Mouse (Mus musculus) hindbrain, embryonic 16.5 days (tissue): Measurements from ENCODE around the gene Slc13a2. TPM values are rescaled to one million over a fixed set of nuclear protein-coding genes. Genes with fewer than 3 reads are reported as not detected.

Experiments
- ATAC-seq: fragments of 200-750 bp; cut with Nextera tagmentation; 2 replicates; pipeline ENCODE4 v1.8.0; 2017; ENCODE audit warnings: moderate TSS enrichment, moderate library complexity
- H3K27ac ChIP-seq: fragments of 300-500 bp; sonication (generic); 2 replicates; pipeline ENCODE4 v1.5.1; 2014; ENCODE audit warnings: low read depth, mild to moderate bottlenecking, control low read depth, low read length, moderate library complexity
- H3K27me3 ChIP-seq: fragments of 300-500 bp; sonication (generic); replicated peaks from 2 replicates; pipeline ENCODE4 v1.6.1; 2014; ENCODE audit warnings: low read length; ENCODE audit not compliant: control insufficient read depth, insufficient read depth
- H3K36me3 ChIP-seq: fragments of 300-500 bp; sonication (generic); 2 replicates; pipeline ENCODE4 v1.6.1; 2014; ENCODE audit warnings: mild to moderate bottlenecking, low read length, moderate library complexity, mixed read lengths; ENCODE audit not compliant: control insufficient read depth, insufficient read depth
- H3K4me1 ChIP-seq: fragments of 300-500 bp; sonication (generic); 2 replicates; pipeline ENCODE4 v1.6.1; 2014; ENCODE audit warnings: low read depth, low read length; ENCODE audit not compliant: control insufficient read depth, insufficient read depth
- H3K4me2 ChIP-seq: fragments of 300-500 bp; sonication (generic); 2 replicates; pipeline ENCODE4 v1.6.1; 2014; ENCODE audit warnings: mild to moderate bottlenecking, low read length, control low read depth, moderate library complexity
- H3K4me3 ChIP-seq: fragments of 300-500 bp; sonication (generic); 2 replicates; pipeline ENCODE4 v1.5.1; 2014; ENCODE audit warnings: mild to moderate bottlenecking, low read length, control low read depth, moderate library complexity
- H3K9ac ChIP-seq: fragments of 300-500 bp; sonication (generic); 2 replicates; pipeline ENCODE4 v1.6.1; 2014; ENCODE audit warnings: low read depth, mild to moderate bottlenecking, control low read depth, low read length, moderate library complexity
- H3K9me3 ChIP-seq: fragments of 300-500 bp; sonication (generic); 2 replicates; pipeline ENCODE4 v1.6.1; 2014; ENCODE audit warnings: mild to moderate bottlenecking, low read length, moderate library complexity; ENCODE audit not compliant: control insufficient read depth
- WGBS: fragments of 180-500 bp; shearing (Covaris S2); extraction: QIAGEN DNeasy Blood & Tissue Kit; methylation state at CpG from one replicate; pipeline ENCODE4 v1.1.7; 2014; 5-methylcytosine and 5-hydroxymethylcytosine counted together
- polyA plus RNA-seq: library from polyadenylated mRNA; unstranded; fragments of >200 nt; fragmentation: Nextera tagmentation; extraction: Ambion mirVana; gene quantifications from 2 replicates; pipeline ENCODE4 v1.2.1, GENCODE M21; 2015

The Slc13a2 gene
- polyA plus RNA-seq, 1 experiment from 2014 or later, result not detected

- Histone ChIP-seq H3K4me1 (peaks cover under 1% of the 10 kb centered on the region; the same call in 1 of the 2 replicates), H3K4me3 (no peak overlapping the region), H3K9me3 (no peaks in the 10 kb centered on the region), H3K27ac (no peak overlapping the region), H3K9ac (no peak overlapping the region), H3K36me3 (no peaks in the 10 kb centered on the region), H3K27me3 (no peaks in the 10 kb centered on the region), H3K4me2 (no peak overlapping the region)
- 88% methylated on average over 6 of the region's 6 CpGs for WGBS
- no peak for ATAC-seq
These were observed 67.1 kb downstream of the Slc13a2 start for GRCm38 (mm10) chr11:78354905-78355304.

GRCm38 (mm10) chr11:78353081-78353480 is 68.9 kb downstream of the Slc13a2 start:
- no peak overlapping the region for H3K4me3 ChIP-seq
- ATAC-seq, result no peak
- WGBS, result 92% methylated on average over 1 of the region's 1 CpGs
- no peaks in the 10 kb centered on the region for H3K27me3 ChIP-seq
- no peak overlapping the region for H3K27ac ChIP-seq
- no peak overlapping the region for H3K9ac ChIP-seq
- no peaks in the 10 kb centered on the region for H3K4me1 ChIP-seq
- no peaks in the 10 kb centered on the region for H3K9me3 ChIP-seq
- H3K36me3 ChIP-seq, result peaks cover 6% of the 10 kb centered on the region
- H3K4me2 ChIP-seq, result no peak overlapping the region

GRCm38 (mm10) chr11:78349441-78350358 is 72.3 kb downstream of the Slc13a2 start:
- 85% methylated on average over 4 of the region's 4 CpGs for WGBS

GRCm38 (mm10) chr11:78348474-78348873 is 73.5 kb downstream of the Slc13a2 start:
- Histone ChIP-seq H3K4me3 (no peak overlapping the region), H3K9me3 (no peaks in the 10 kb centered on the region), H3K27me3 (no peaks in the 10 kb centered on the region), H3K4me2 (no peak overlapping the region), H3K9ac (no peak overlapping the region), H3K4me1 (peaks cover 25% of the 10 kb centered on the region), H3K36me3 (peaks cover 9% of the 10 kb centered on the region), H3K27ac (no peak overlapping the region)
- ATAC-seq, result no peak
- 30% methylated on average over 7 of the region's 7 CpGs for WGBS

More at GRCm38 (mm10) chr11:78349441-78350358, 72.3 kb downstream of the Slc13a2 start:
- no peaks in the 10 kb centered on the region for H3K27me3 ChIP-seq
- H3K27ac ChIP-seq, result no peak overlapping the region
- H3K4me2 ChIP-seq, result no peak overlapping the region
- ATAC-seq, result no peak
- H3K9me3 ChIP-seq, result no peaks in the 10 kb centered on the region
- H3K36me3 ChIP-seq, result peaks cover 9% of the 10 kb centered on the region
- H3K9ac ChIP-seq, result no peak overlapping the region
- H3K4me1 ChIP-seq, result peaks cover 19% of the 10 kb centered on the region
- H3K4me3 ChIP-seq, result no peak overlapping the region

- 80% methylated on average over 9 of the region's 9 CpGs for WGBS
These were observed 74.1 kb downstream of the Slc13a2 start for GRCm38 (mm10) chr11:78347908-78348307.

More at GRCm38 (mm10) chr11:78347908-78348307, 74.1 kb downstream of the Slc13a2 start:
- Histone ChIP-seq H3K9me3 (no peaks in the 10 kb centered on the region), H3K36me3 (peaks cover 9% of the 10 kb centered on the region), H3K27me3 (no peaks in the 10 kb centered on the region), H3K27ac (no peak overlapping the region), H3K4me1 (peaks cover 27% of the 10 kb centered on the region), H3K9ac (no peak overlapping the region), H3K4me3 (no peak overlapping the region), H3K4me2 (no peak overlapping the region)
- ATAC-seq, result no peak

Other genes with a start within 250 kb of the Slc13a2 start
- gene Nek8, start 245.5 kb downstream of the Slc13a2 start, polyA plus RNA-seq, result 7.1 and 7.7 TPM in 2 replicates
- gene Tlcd1, start 245.5 kb downstream of the Slc13a2 start, polyA plus RNA-seq, result 19.7 and 20.1 TPM in 2 replicates
- 662 and 677 TPM in 2 replicates for gene Rpl23a, start 238.6 kb downstream of the Slc13a2 start, polyA plus RNA-seq
- gene Rab34, start 233.8 kb downstream of the Slc13a2 start, polyA plus RNA-seq, result 57.3 and 60.3 TPM in 2 replicates
- 2.3 and 4.0 TPM in 2 replicates for gene Proca1, start 228.8 kb downstream of the Slc13a2 start, polyA plus RNA-seq
- 99.8 and 110 TPM in 2 replicates for gene Sdf2, start 176.5 kb downstream of the Slc13a2 start, polyA plus RNA-seq
- gene Supt6, start 176.2 kb downstream of the Slc13a2 start, polyA plus RNA-seq, result 21.5 and 27.3 TPM in 2 replicates
- 55.1 and 57.4 TPM in 2 replicates for gene 2610507B11Rik, start 160.5 kb downstream of the Slc13a2 start, polyA plus RNA-seq
- gene BC030499, start 131.4 kb downstream of the Slc13a2 start, polyA plus RNA-seq, result 0.16 and 0.40 TPM in 2 replicates
- gene Spag5, start 120.7 kb downstream of the Slc13a2 start, polyA plus RNA-seq, result 10.5 and 11.2 TPM in 2 replicates
- gene Aldoc, start 99.2 kb downstream of the Slc13a2 start, polyA plus RNA-seq, result 390 and 562 TPM in 2 replicates
- 101 and 107 TPM in 2 replicates for gene Pigs, start 93.8 kb downstream of the Slc13a2 start, polyA plus RNA-seq
- gene Unc119, start 78.7 kb downstream of the Slc13a2 start, polyA plus RNA-seq, result 86.5 and 91.1 TPM in 2 replicates
- not detected in 2 replicates for gene Foxn1, start 35.7 kb downstream of the Slc13a2 start, polyA plus RNA-seq
- gene Slc46a1, start 43.5 kb upstream of the Slc13a2 start, polyA plus RNA-seq, result 27.8 and 31.1 TPM in 2 replicates
- 43.5 and 51.3 TPM in 2 replicates for gene Sarm1, start 75.5 kb upstream of the Slc13a2 start, polyA plus RNA-seq
- gene Vtn, start 76.9 kb upstream of the Slc13a2 start, polyA plus RNA-seq, result 150 and 176 TPM in 2 replicates
- gene Sebox, start 81.2 kb upstream of the Slc13a2 start, polyA plus RNA-seq, result 0.11 and 0.20 TPM in 2 replicates
- 87.9 and 95.5 TPM in 2 replicates for gene Tmem199, start 90.0 kb upstream of the Slc13a2 start, polyA plus RNA-seq
- gene Poldip2, start 90.0 kb upstream of the Slc13a2 start, polyA plus RNA-seq, result 189 and 196 TPM in 2 replicates
- gene Tnfaip1, start 114.1 kb upstream of the Slc13a2 start, polyA plus RNA-seq, result 69.3 and 70.8 TPM in 2 replicates
- 118 and 124 TPM in 2 replicates for gene Ift20, start 114.1 kb upstream of the Slc13a2 start, polyA plus RNA-seq
- gene Tmem97, start 128.6 kb upstream of the Slc13a2 start, polyA plus RNA-seq, result 44.0 and 48.3 TPM in 2 replicates